Mouse (Mus musculus) T-cell, adult 2 months (primary cell): Measurements from ENCODE around the gene Lcn2.

Source experiments
- DNase-seq: peaks from one replicate; pipeline ENCODE4 v3.0.0; 2022; ENCODE audit warnings: low spot score

The Lcn2 gene

GRCm38 (mm10) chr2:32343351-32343671, 44.7 kb downstream of the Lcn2 start:
- no peak for DNase-seq

- no peak for DNase-seq
Measured at GRCm38 (mm10) chr2:32342539-32343350, 45.3 kb downstream of the Lcn2 start.

GRCm38 (mm10) chr2:32342039-32342438, 46.0 kb downstream of the Lcn2 start:
- no peak for DNase-seq

- no peak for DNase-seq
Measured at GRCm38 (mm10) chr2:32341634-32341939, 46.5 kb downstream of the Lcn2 start.

DNA sequence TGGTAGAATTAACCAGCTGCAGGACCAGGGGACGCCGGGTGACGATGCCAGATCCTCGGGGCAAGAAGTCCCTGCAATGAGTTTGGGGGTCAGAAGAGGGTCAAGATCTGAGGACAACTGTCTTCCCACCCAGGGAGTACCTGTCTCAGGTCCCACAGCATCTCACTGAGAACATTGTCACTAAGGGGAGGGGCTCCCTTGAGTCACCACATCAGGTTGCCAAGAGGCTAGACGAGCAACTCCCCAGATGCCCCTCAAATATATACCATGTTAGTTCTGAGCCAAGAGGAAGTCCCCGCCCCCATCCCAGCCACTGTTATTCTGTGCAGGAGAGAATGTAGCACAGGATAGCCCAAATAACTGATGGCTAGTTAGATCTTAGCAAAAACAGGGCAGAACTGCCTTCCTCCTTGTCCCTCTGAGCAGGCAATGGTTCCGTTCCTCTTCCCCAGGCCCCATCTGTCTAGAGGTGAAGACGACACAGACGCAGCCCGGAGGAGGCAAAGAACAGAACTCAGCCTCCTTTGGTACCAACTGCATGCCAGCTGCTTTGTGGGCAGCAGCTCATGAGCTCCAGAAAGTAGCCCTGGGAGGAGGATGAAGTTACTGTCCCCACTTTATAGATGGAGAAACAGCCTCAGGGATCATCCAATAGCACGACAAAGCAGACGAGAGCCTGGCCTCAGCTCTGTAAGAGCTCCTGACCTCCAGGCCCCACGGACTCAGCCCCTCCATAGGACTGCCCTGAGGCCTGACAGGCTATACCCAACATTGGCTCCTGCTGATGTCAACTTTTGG, 47.0 kb downstream of the Lcn2 start:
- DNase-seq = no peak

GRCm38 (mm10) chr2:32339912-32340642, 48.0 kb downstream of the Lcn2 start:
- no peak for DNase-seq

GRCm38 (mm10) chr2:32335888-32336287, 52.2 kb downstream of the Lcn2 start:
- DNase-seq = no peak
